In genomic region chrX:157644700-157645099, GRCm38 (mm10) we compare ENCODE assay signal across 18 mouse cellular contexts. TPM values are rescaled to one million over a fixed set of nuclear protein-coding genes. Genes with fewer than 3 reads are reported as not detected.
A peak's percentile ranks its signal among the peaks of the same experiment; 100 is the strongest.
DNase-seq lines count a peak whose midpoint lies in the region; ATAC-seq and TF ChIP-seq lines count a peak whose summit lies in the region.
"Had no signal": no experiment of that assay in that cellular context is flagged by ENCODE, and none has a peak within 500 bp of the region (broad histone marks: within the 10 kb centered on the region; RNA-seq: fewer than 3 reads in every experiment).

No protein-coding gene starts in this region.

- TF ChIP-seq CTCF in midbrain, postnatal 0 days (IDR thresholded peaks at IDR 0.05), result no peak
- no peak for TF ChIP-seq CTCF in lung, postnatal 0 days (IDR thresholded peaks at IDR 0.05)

- 0 out of 2 replicates have a peak, but pooled peaks have one; percentile 5 for ATAC-seq in forebrain, embryonic 14.5 days
- no peak for ATAC-seq in forebrain, embryonic 13.5 days
- peak; percentile 24; the same call in 1 of the 2 replicates for ATAC-seq in midbrain, embryonic 11.5 days (ENCODE audit: low FRiP score)
- ATAC-seq in midbrain, postnatal 0 days (ENCODE audit: low FRiP score), result no peak
- peak; percentile 65 for ATAC-seq in granulocyte monocyte progenitor cell, adult 5-6 weeks (replicated peaks; ENCODE audit: poor library complexity, severe bottlenecking)
- no peak for ATAC-seq in lung, postnatal 0 days
- ATAC-seq: forebrain, postnatal 0 days; hindbrain, postnatal 0 days had no signal

- no peak for DNase-seq in forebrain, embryonic 14.5 days (ENCODE audit: low spot score)
- no peak for DNase-seq in midbrain, embryonic 11.5 days (ENCODE audit: low spot score, missing footprints)
- DNase-seq in midbrain, postnatal 0 days (ENCODE audit: low spot score), result no peak
- DNase-seq in right cerebral cortex, postnatal 14 days, result no peak
- no peak for DNase-seq in lung, postnatal 0 days (ENCODE audit: low spot score)
- DNase-seq: gastrocnemius, postnatal 25 days; heart, adult 11 months had no signal

- 78% methylated on average over 4 of the region's 4 CpGs for WGBS in forebrain, embryonic 14.5 days
- WGBS in forebrain, embryonic 13.5 days, result 74% methylated on average over 4 of the region's 4 CpGs
- WGBS in midbrain, embryonic 11.5 days, result 80% methylated on average over 4 of the region's 4 CpGs
- 74% methylated on average over 4 of the region's 4 CpGs for WGBS in midbrain, postnatal 0 days
- WGBS in lung, postnatal 0 days, result 51% methylated on average over 4 of the region's 4 CpGs

- no peaks in the 10 kb centered on the region for H3K36me3 ChIP-seq in forebrain, embryonic 14.5 days (ENCODE audit: control insufficient read depth, insufficient read depth, low read length)
- H3K36me3 ChIP-seq in forebrain, embryonic 13.5 days (ENCODE audit: poor library complexity, severe bottlenecking), result no peaks in the 10 kb centered on the region
- no peaks in the 10 kb centered on the region for H3K36me3 ChIP-seq in midbrain, embryonic 11.5 days (ENCODE audit: control insufficient read depth, insufficient read depth, low read length)
- H3K36me3 ChIP-seq in midbrain, postnatal 0 days (ENCODE audit: insufficient read depth, low read length), result no peaks in the 10 kb centered on the region
- H3K36me3 ChIP-seq in lung, postnatal 0 days (ENCODE audit: insufficient read depth, low read length), result no peaks in the 10 kb centered on the region
- H3K36me3 ChIP-seq: embryonic facial prominence, embryonic 12.5 days; heart, embryonic 13.5 days had no signal

- H3K27me3 ChIP-seq in forebrain, embryonic 14.5 days (replicated peaks; ENCODE audit: control insufficient read depth, insufficient read depth, low read length), result no peaks in the 10 kb centered on the region
- no peaks in the 10 kb centered on the region for H3K27me3 ChIP-seq in forebrain, embryonic 13.5 days
- H3K27me3 ChIP-seq in midbrain, embryonic 11.5 days (ENCODE audit: control insufficient read depth, insufficient read depth, low read length), result no peaks in the 10 kb centered on the region
- H3K27me3 ChIP-seq in midbrain, postnatal 0 days (ENCODE audit: insufficient read depth, low read length), result no peaks in the 10 kb centered on the region
- no peaks in the 10 kb centered on the region for H3K27me3 ChIP-seq in lung, postnatal 0 days (replicated peaks; ENCODE audit: insufficient read depth, low read length)
- H3K27me3 ChIP-seq: embryonic facial prominence, embryonic 12.5 days had no signal

- TF ChIP-seq EP300 in lung, postnatal 0 days (IDR thresholded peaks at IDR 0.05), result no peak

- no peak overlapping the region for H3K4me2 ChIP-seq in forebrain, embryonic 14.5 days (ENCODE audit: low read length)
- H3K4me2 ChIP-seq in forebrain, embryonic 13.5 days, result no peak overlapping the region
- H3K4me2 ChIP-seq in midbrain, embryonic 11.5 days, result no peak overlapping the region
- no peak overlapping the region for H3K4me2 ChIP-seq in midbrain, postnatal 0 days (ENCODE audit: low read depth, low read length, poor library complexity, severe bottlenecking)
- H3K4me2 ChIP-seq in lung, postnatal 0 days (replicated peaks; ENCODE audit: low read depth, low read length), result no peak overlapping the region
- H3K4me2 ChIP-seq: embryonic facial prominence, embryonic 12.5 days; heart, embryonic 13.5 days had no signal

- no peak overlapping the region for H3K27ac ChIP-seq in forebrain, embryonic 14.5 days (ENCODE audit: low read depth, low read length)
- H3K27ac ChIP-seq in forebrain, embryonic 13.5 days, result no peak overlapping the region
- no peak overlapping the region for H3K27ac ChIP-seq in midbrain, embryonic 11.5 days (ENCODE audit: low read depth, low read length)
- H3K27ac ChIP-seq in midbrain, postnatal 0 days (ENCODE audit: low read depth, low read length), result no peak overlapping the region
- no peak overlapping the region for H3K27ac ChIP-seq in lung, postnatal 0 days (ENCODE audit: low read length)
- H3K27ac ChIP-seq: embryonic facial prominence, embryonic 12.5 days; heart, embryonic 13.5 days; hindbrain, postnatal 0 days had no signal

- no peaks in the 10 kb centered on the region for H3K9me3 ChIP-seq in forebrain, embryonic 14.5 days (replicated peaks; ENCODE audit: control insufficient read depth, low read length)
- no peaks in the 10 kb centered on the region for H3K9me3 ChIP-seq in forebrain, embryonic 13.5 days (replicated peaks)
- no peaks in the 10 kb centered on the region for H3K9me3 ChIP-seq in midbrain, embryonic 11.5 days (ENCODE audit: control insufficient read depth, low read length)
- no peaks in the 10 kb centered on the region for H3K9me3 ChIP-seq in midbrain, postnatal 0 days (ENCODE audit: low read length)
- no peaks in the 10 kb centered on the region for H3K9me3 ChIP-seq in lung, postnatal 0 days (ENCODE audit: low read length)
- H3K9me3 ChIP-seq: embryonic facial prominence, embryonic 12.5 days; heart, embryonic 13.5 days had no signal

- no peak overlapping the region for H3K9ac ChIP-seq in forebrain, embryonic 14.5 days (ENCODE audit: low read length)
- no peak overlapping the region for H3K9ac ChIP-seq in forebrain, embryonic 13.5 days
- no peak overlapping the region for H3K9ac ChIP-seq in midbrain, embryonic 11.5 days (ENCODE audit: low read length)
- no peak overlapping the region for H3K9ac ChIP-seq in midbrain, postnatal 0 days (replicated peaks; ENCODE audit: low read length, poor library complexity, severe bottlenecking)
- no peak overlapping the region for H3K9ac ChIP-seq in lung, postnatal 0 days (replicated peaks; ENCODE audit: low read depth)
- H3K9ac ChIP-seq: embryonic facial prominence, embryonic 12.5 days; forebrain, postnatal 0 days; heart, embryonic 13.5 days had no signal

- no peak overlapping the region for H3K4me3 ChIP-seq in forebrain, embryonic 14.5 days (ENCODE audit: low read depth, low read length)
- no peak overlapping the region for H3K4me3 ChIP-seq in forebrain, embryonic 13.5 days
- H3K4me3 ChIP-seq in midbrain, embryonic 11.5 days (ENCODE audit: low read depth, low read length), result no peak overlapping the region
- H3K4me3 ChIP-seq in midbrain, postnatal 0 days (ENCODE audit: low read depth, low read length), result no peak overlapping the region
- no peak overlapping the region for H3K4me3 ChIP-seq in lung, postnatal 0 days (ENCODE audit: low read depth, low read length)
- H3K4me3 ChIP-seq: embryonic facial prominence, embryonic 12.5 days; heart, embryonic 13.5 days had no signal

- no peaks in the 10 kb centered on the region for H3K4me1 ChIP-seq in forebrain, embryonic 14.5 days (ENCODE audit: control insufficient read depth, insufficient read depth, low read length)
- 0 out of 2 replicates have a peak, but pooled peaks cover 3% of the 10 kb centered on the region for H3K4me1 ChIP-seq in forebrain, embryonic 13.5 days
- H3K4me1 ChIP-seq in midbrain, embryonic 11.5 days (ENCODE audit: control insufficient read depth, insufficient read depth, low read length), result no peaks in the 10 kb centered on the region
- no peaks in the 10 kb centered on the region for H3K4me1 ChIP-seq in midbrain, postnatal 0 days (ENCODE audit: insufficient read depth, low read length)
- no peaks in the 10 kb centered on the region for H3K4me1 ChIP-seq in lung, postnatal 0 days (ENCODE audit: insufficient read depth, low read depth, low read length)
- H3K4me1 ChIP-seq: embryonic facial prominence, embryonic 12.5 days; heart, embryonic 13.5 days had no signal

RNA-seq across cellular contexts. Expression of gene Mbtps2, which starts 46.2 kb away (rescaled TPM):
- 27.9 and 30.6 TPM in 2 replicates for polyA plus RNA-seq in forebrain, embryonic 14.5 days (2014; fragmentation: Nextera tagmentation; extraction: Ambion mirVana)
- polyA plus RNA-seq in forebrain, embryonic 13.5 days (2015; fragmentation: Nextera tagmentation; extraction: Ambion mirVana), result 26.1 and 26.7 TPM in 2 replicates
- polyA plus RNA-seq in midbrain, embryonic 11.5 days (2014; fragmentation: Nextera tagmentation; extraction: Ambion mirVana), result 18.3 and 22.8 TPM in 2 replicates
- total RNA-seq in midbrain, postnatal 0 days (2014; rRNA removed), result 16.4 and 24.3 TPM in 2 replicates
- polyA plus RNA-seq in midbrain, postnatal 0 days (2015; fragmentation: Nextera tagmentation; extraction: Ambion mirVana), result 18.9 and 23.4 TPM in 2 replicates
- total RNA-seq in granulocyte monocyte progenitor cell, adult 5-6 weeks (2014; fragmentation: Nextera tagmentation), result 24.0 and 28.6 TPM in 2 replicates
- total RNA-seq in granulocyte monocyte progenitor cell, adult 5-6 weeks (2017), result 16.3 and 16.9 TPM in 2 replicates
- polyA plus RNA-seq in lung, postnatal 0 days (2015; fragmentation: Nextera tagmentation; extraction: Ambion mirVana), result 8.8 and 10.8 TPM in 2 replicates

RNA-seq across cellular contexts. Expression of gene Smpx, which starts 54.0 kb away (rescaled TPM):
- not detected in 2 replicates for polyA plus RNA-seq in forebrain, embryonic 14.5 days (2014; fragmentation: Nextera tagmentation; extraction: Ambion mirVana)
- polyA plus RNA-seq in forebrain, embryonic 13.5 days (2015; fragmentation: Nextera tagmentation; extraction: Ambion mirVana), result 0.60 TPM in 1 of 2 replicates, not detected in the other
- not detected in 2 replicates for polyA plus RNA-seq in midbrain, embryonic 11.5 days (2014; fragmentation: Nextera tagmentation; extraction: Ambion mirVana)
- total RNA-seq in midbrain, postnatal 0 days (2014; rRNA removed), result 0.77 TPM in 1 of 2 replicates, not detected in the other
- 0.17 TPM in 1 of 2 replicates, not detected in the other for polyA plus RNA-seq in midbrain, postnatal 0 days (2015; fragmentation: Nextera tagmentation; extraction: Ambion mirVana)
- not detected in 2 replicates for total RNA-seq in granulocyte monocyte progenitor cell, adult 5-6 weeks (2014; fragmentation: Nextera tagmentation)
- not detected in 2 replicates for total RNA-seq in granulocyte monocyte progenitor cell, adult 5-6 weeks (2017)
- 12.4 and 13.4 TPM in 2 replicates for polyA plus RNA-seq in lung, postnatal 0 days (2015; fragmentation: Nextera tagmentation; extraction: Ambion mirVana)
- total RNA-seq: forebrain, postnatal 0 days; hindbrain, postnatal 0 days had no signal
- polyA plus RNA-seq: activated CD4-positive, CD25-positive, alpha-beta regulatory T cell, adult 4 months; cortical plate, adult 2 months; forebrain, embryonic 11.5 days; forebrain, postnatal 0 days; hindbrain, embryonic 11.5 days; Patski had no signal

Comparison
In these comparisons a context has a peak if more than half of its experiments do, and no peak if none do; other contexts are left out.
1. ATAC-seq: peak in forebrain, embryonic 14.5 days (single experiment), midbrain, embryonic 11.5 days (single experiment) and granulocyte monocyte progenitor cell, adult 5-6 weeks (single experiment); none in forebrain, embryonic 13.5 days (single experiment), midbrain, postnatal 0 days (single experiment) and lung, postnatal 0 days (single experiment).